ENCODE assay signal across 8 mouse cellular contexts in the genomic region with DNA sequence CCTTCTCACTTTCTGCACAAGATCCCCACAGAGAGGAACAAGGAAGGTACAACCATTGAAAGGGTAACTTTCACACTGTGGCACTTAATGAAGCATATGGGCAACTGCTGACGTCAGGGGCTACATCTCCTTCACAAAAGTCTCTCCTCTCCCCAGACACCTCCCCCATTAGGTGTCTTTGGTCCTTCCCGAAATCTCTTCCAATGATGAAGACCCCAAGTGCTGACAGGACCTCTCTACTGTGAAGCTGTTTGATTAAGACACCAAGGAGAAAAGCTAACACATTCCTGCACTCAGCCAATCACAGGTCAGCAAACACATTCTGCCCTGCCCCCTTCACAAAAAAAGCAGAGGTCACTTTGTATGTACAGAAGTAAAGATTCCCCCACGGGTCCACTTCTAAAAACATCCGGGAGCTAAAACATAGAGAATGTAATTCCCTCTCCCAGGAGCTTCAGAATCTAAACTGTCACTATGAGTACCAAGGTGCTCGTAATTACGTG.
DNase-seq lines count a peak whose midpoint lies in the region; ATAC-seq lines count a peak whose summit lies in the region.

No protein-coding gene starts in this region.

- peaks cover 32% of the 10 kb centered on the region for H3K4me1 ChIP-seq in heart, embryonic 10.5 days
- H3K4me1 ChIP-seq in midbrain, embryonic 10.5 days: peaks cover 36% of the 10 kb centered on the region

- no peak for DNase-seq in heart, embryonic 10.5 days (ENCODE audit: low spot score)
- no peak for DNase-seq in heart, adult 18-20 months
- peak; percentile 6 for DNase-seq in brain, adult 2 months (ENCODE audit: low read depth, low spot score)
- DNase-seq in heart, postnatal 10 days: peak; percentile 30 to 32
- peak; percentile 20 for DNase-seq in midbrain, embryonic 10.5 days (ENCODE audit: low spot score)
- no peak for DNase-seq in ovary, postnatal 14 days (ENCODE audit: low spot score)
- no peak for DNase-seq in layer of hippocampus, postnatal 14 days (ENCODE audit: low spot score in 2 of 2)

- ATAC-seq in megakaryocyte, adult 5-6 weeks (ENCODE audit: poor library complexity, severe bottlenecking): no peak

- H3K36me3 ChIP-seq in heart, embryonic 10.5 days: no peaks in the 10 kb centered on the region
- H3K36me3 ChIP-seq in midbrain, embryonic 10.5 days: no peaks in the 10 kb centered on the region

- WGBS in heart, embryonic 10.5 days: 1% methylated on average over 6 of the region's 6 CpGs
- WGBS in midbrain, embryonic 10.5 days: 2% methylated on average over 6 of the region's 6 CpGs

- peak overlapping the region; percentile 97; the same call in 1 of the 2 replicates for H3K27ac ChIP-seq in heart, embryonic 10.5 days
- H3K27ac ChIP-seq in midbrain, embryonic 10.5 days (replicated peaks): no peak overlapping the region

- no peaks in the 10 kb centered on the region for H3K9me3 ChIP-seq in heart, embryonic 10.5 days
- no peaks in the 10 kb centered on the region for H3K9me3 ChIP-seq in midbrain, embryonic 10.5 days (replicated peaks)

- H3K27me3 ChIP-seq in heart, embryonic 10.5 days (ENCODE audit: insufficient read depth, poor library complexity, severe bottlenecking): peaks cover 35% of the 10 kb centered on the region
- H3K27me3 ChIP-seq in midbrain, embryonic 10.5 days (ENCODE audit: low read depth, poor library complexity, severe bottlenecking): peaks cover 36% of the 10 kb centered on the region

- H3K4me3 ChIP-seq in heart, embryonic 10.5 days: peak overlapping the region; percentile 88
- H3K4me3 ChIP-seq in midbrain, embryonic 10.5 days: peak overlapping the region; percentile 72

- intact Hi-C loops in heart, postnatal 10 days (cut with DNase I): loop anchor here (5.0 to 10.0 kb wide), 4 partner anchors 49 to 314 kb away; no protein-coding TSS in a partner anchor

Comparison
In these comparisons a context has a peak if more than half of its experiments do, and no peak if none do; other contexts are left out.
1. DNase-seq: peak in brain, adult 2 months (single experiment), heart, postnatal 10 days (2 of 2) and midbrain, embryonic 10.5 days (single experiment); none in heart, embryonic 10.5 days (single experiment), heart, adult 18-20 months (0 of 2), ovary, postnatal 14 days (single experiment) and layer of hippocampus, postnatal 14 days (0 of 2).